Mouse (Mus musculus) limb, embryonic 12.5 days (tissue): ENCODE measurements around the gene Peli2. TPM values are rescaled to one million over a fixed set of nuclear protein-coding genes. Genes with fewer than 3 reads are reported as not detected.

Experiments
- ATAC-seq: fragments of 200-750 bp; cut with Nextera tagmentation; 2 replicates; pipeline ENCODE4 v1.8.0; 2017; ENCODE audit warnings: low read depth, moderate TSS enrichment; ENCODE audit not compliant: insufficient number of reproducible peaks, insufficient read depth, low FRiP score, low TSS enrichment
- H3K27ac ChIP-seq: fragments of 300-500 bp; sonication (generic); 2 replicates; pipeline ENCODE4 v1.5.1; 2016; ENCODE audit warnings: mild to moderate bottlenecking, moderate library complexity
- H3K27me3 ChIP-seq: fragments of 300-500 bp; sonication (generic); 2 replicates; pipeline ENCODE4 v1.6.1; 2016; ENCODE audit warnings: mild to moderate bottlenecking, moderate library complexity
- H3K36me3 ChIP-seq: fragments of 300-500 bp; sonication (generic); 2 replicates; pipeline ENCODE4 v1.6.1; 2016; ENCODE audit warnings: mild to moderate bottlenecking, moderate library complexity
- H3K4me1 ChIP-seq: fragments of 300-500 bp; sonication (generic); replicated peaks from 2 replicates; pipeline ENCODE4 v1.6.1; 2016
- H3K4me2 ChIP-seq: fragments of 300-500 bp; sonication (generic); 2 replicates; pipeline ENCODE4 v1.6.1; 2016; ENCODE audit warnings: mild to moderate bottlenecking, moderate library complexity
- H3K4me3 ChIP-seq: fragments of 300-500 bp; sonication (generic); replicated peaks from 2 replicates; pipeline ENCODE4 v1.5.1; 2016; ENCODE audit warnings: mild to moderate bottlenecking
- H3K9ac ChIP-seq: fragments of 300-500 bp; sonication (generic); replicated peaks from 2 replicates; pipeline ENCODE4 v1.6.1; 2016; ENCODE audit warnings: mild to moderate bottlenecking, moderate library complexity
- H3K9me3 ChIP-seq: fragments of 300-500 bp; sonication (generic); 2 replicates; pipeline ENCODE4 v1.6.1; 2016; ENCODE audit warnings: mild to moderate bottlenecking, moderate library complexity
- WGBS: fragments of 180-500 bp; shearing (Covaris S2); methylation state at CpG from one replicate; pipeline ENCODE4 v1.1.7; 2016; 5-methylcytosine and 5-hydroxymethylcytosine counted together
- polyA plus RNA-seq: library from polyadenylated mRNA; unstranded; fragments of >200 nt; fragmentation: Nextera tagmentation; extraction: Ambion mirVana; gene quantifications from 2 replicates; pipeline ENCODE4 v1.2.1, GENCODE M21; 2016

Gene Peli2
- polyA plus RNA-seq, 1 experiment from 2014 or later = 12.3 TPM

GRCm38 (mm10) chr14:48205044-48205443, 84.4 kb downstream of the Peli2 start:
- H3K36me3 ChIP-seq = no peaks in the 10 kb centered on the region
- no peaks in the 10 kb centered on the region for H3K27me3 ChIP-seq
- H3K27ac ChIP-seq = no peak overlapping the region
- H3K9me3 ChIP-seq = no peaks in the 10 kb centered on the region
- ATAC-seq = no peak
- no peak overlapping the region for H3K4me2 ChIP-seq
- H3K4me1 ChIP-seq = peaks cover 40% of the 10 kb centered on the region
- no peak overlapping the region for H3K4me3 ChIP-seq
- H3K9ac ChIP-seq = no peak overlapping the region
- WGBS = 61% methylated on average over 10 of the region's 10 CpGs

DNA sequence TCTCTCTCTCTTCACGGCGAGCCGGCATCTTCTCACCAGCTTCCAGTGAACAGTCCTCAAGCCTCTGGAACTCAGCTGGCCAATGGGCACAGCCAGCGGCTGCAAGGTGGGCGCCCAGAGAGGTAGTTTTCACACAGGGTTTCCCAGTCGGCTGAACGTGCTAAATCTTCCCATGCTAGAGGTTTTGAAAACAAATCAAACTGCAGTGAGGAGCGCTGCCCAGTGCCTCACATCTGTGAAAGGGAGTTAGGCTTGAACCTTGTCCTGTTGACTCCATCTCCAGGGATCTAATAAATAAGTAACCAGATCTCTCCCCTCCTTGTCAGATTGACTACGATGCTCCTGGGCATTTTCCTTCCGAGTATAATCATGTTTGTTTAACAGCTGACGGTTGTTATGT, 85.0 kb downstream of the Peli2 start:
- Histone ChIP-seq H3K9me3 (no peaks in the 10 kb centered on the region), H3K9ac (no peak overlapping the region), H3K4me1 (peaks cover 40% of the 10 kb centered on the region), H3K27me3 (no peaks in the 10 kb centered on the region), H3K36me3 (no peaks in the 10 kb centered on the region), H3K4me3 (no peak overlapping the region), H3K4me2 (no peak overlapping the region), H3K27ac (no peak overlapping the region)
- no peak for ATAC-seq
- WGBS = 40% methylated on average over 11 of the region's 11 CpGs

DNA sequence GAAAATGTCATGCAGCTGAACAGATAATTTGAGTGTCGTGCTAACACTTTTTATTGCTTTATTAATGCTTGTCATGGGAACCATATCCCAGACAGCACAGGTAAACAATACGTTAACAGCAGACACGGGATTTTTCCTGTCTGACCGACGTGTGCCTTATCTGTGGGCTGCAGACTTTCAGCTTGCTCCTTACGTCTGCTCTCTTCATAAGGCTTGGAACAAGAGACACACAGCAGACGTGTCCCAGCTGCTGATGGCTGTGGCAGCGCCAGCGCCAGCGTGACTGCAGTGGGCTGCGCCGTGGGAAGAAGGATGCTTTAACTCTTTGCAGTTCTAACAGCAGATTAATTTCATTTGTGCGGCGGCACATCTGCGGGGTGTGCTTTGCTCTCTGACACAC, 86.5 kb downstream of the Peli2 start:
- H3K9ac ChIP-seq = no peak overlapping the region
- H3K27ac ChIP-seq = 0 out of 2 replicates have a peak overlapping the region, but pooled peaks have one; percentile 17

DNA sequence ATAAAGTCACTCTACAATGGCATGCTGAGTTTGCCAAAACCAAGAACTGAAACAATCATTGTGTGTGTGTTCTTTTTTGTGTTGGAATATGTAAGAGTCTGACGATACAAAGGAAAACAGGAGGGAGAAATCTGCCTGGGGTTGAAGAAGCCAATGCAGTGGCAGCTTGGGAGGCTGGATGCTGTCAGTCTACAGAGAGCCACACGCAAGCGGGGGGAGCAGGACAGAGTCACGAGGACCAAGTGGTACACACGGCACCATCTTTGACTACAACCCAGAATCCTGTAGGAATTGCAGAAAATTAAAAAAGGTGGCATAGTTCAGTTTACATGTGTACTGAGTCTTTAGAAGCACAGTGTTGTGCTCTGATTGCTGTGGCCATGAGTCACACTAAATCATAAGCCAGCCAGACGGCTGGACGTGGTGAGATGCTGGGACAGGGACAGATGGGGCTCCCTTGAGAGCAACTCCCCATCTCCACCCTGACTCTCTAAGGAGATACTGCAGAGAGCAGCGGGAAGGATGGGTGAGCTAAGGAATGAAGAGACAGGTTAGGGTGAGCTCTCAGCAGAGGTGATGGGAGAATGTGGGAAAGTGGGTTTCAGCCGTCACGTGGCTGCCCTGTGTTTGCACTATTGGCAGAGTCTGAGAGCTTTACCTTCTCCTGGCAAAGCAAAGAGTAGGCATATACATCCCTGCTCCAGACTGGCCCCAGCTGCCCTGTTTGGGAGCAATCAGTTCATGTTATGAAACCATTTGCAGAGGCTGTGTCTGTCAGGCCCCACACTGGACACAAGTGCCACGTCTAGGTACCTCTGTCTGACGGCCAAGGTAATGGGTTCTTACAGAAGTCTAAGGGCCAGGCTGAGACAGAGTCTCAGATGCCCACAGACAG, 87.4 kb downstream of the Peli2 start:
- Histone ChIP-seq H3K27ac (no peak overlapping the region), H3K4me3 (no peak overlapping the region), H3K4me1 (peaks cover 48% of the 10 kb centered on the region), H3K9ac (no peak overlapping the region), H3K36me3 (no peaks in the 10 kb centered on the region), H3K27me3 (no peaks in the 10 kb centered on the region), H3K4me2 (no peak overlapping the region), H3K9me3 (no peaks in the 10 kb centered on the region)
- ATAC-seq = no peak
- 80% methylated on average over 12 of the region's 12 CpGs for WGBS

More for the DNA sequence above, 86.5 kb downstream of the Peli2 start:
- Histone ChIP-seq H3K4me1 (peaks cover 46% of the 10 kb centered on the region), H3K27me3 (no peaks in the 10 kb centered on the region), H3K9me3 (no peaks in the 10 kb centered on the region), H3K4me2 (peak overlapping the region; percentile 21), H3K4me3 (no peak overlapping the region), H3K36me3 (no peaks in the 10 kb centered on the region)
- ATAC-seq = no peak
- 23% methylated on average over 15 of the region's 15 CpGs for WGBS

- WGBS = 79% methylated on average over 5 of the region's 5 CpGs
- Histone ChIP-seq H3K9ac (no peak overlapping the region), H3K36me3 (no peaks in the 10 kb centered on the region), H3K4me2 (no peak overlapping the region), H3K4me1 (peaks cover 51% of the 10 kb centered on the region), H3K27ac (no peak overlapping the region), H3K4me3 (no peak overlapping the region), H3K9me3 (no peaks in the 10 kb centered on the region), H3K27me3 (no peaks in the 10 kb centered on the region)
- ATAC-seq = no peak
These were observed 88.8 kb downstream of the Peli2 start for GRCm38 (mm10) chr14:48209436-48209835.

GRCm38 (mm10) chr14:48210089-48210488, 89.5 kb downstream of the Peli2 start:
- H3K4me2 ChIP-seq = no peak overlapping the region
- no peaks in the 10 kb centered on the region for H3K9me3 ChIP-seq
- H3K36me3 ChIP-seq = no peaks in the 10 kb centered on the region
- peaks cover 48% of the 10 kb centered on the region for H3K4me1 ChIP-seq
- no peak overlapping the region for H3K4me3 ChIP-seq
- 91% methylated on average over 9 of the region's 9 CpGs for WGBS
- H3K27ac ChIP-seq = no peak overlapping the region
- H3K27me3 ChIP-seq = no peaks in the 10 kb centered on the region
- ATAC-seq = no peak
- H3K9ac ChIP-seq = no peak overlapping the region

DNA sequence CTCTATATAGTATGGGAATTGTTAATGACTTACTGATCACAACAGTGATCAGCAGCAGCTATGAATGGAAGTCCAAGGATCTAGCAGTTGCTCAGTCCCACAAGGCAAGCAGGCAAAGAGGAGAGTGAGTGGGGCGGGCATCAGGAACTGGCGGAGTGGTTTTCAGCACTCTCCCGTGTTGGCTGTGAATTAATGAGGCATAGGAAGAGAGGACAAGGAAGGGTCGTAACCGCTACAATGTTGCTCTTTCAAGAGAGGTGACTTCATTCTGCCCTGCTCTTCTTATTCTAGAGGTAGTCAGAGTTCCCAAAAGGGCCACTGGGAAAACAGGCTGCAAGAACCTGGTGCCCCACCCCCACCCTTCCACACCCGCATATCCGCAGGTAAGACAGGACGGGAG, 90.9 kb downstream of the Peli2 start:
- peaks cover 35% of the 10 kb centered on the region for H3K4me1 ChIP-seq
- no peak overlapping the region for H3K27ac ChIP-seq
- no peaks in the 10 kb centered on the region for H3K36me3 ChIP-seq
- no peak for ATAC-seq
- H3K27me3 ChIP-seq = no peaks in the 10 kb centered on the region
- no peak overlapping the region for H3K4me2 ChIP-seq
- no peak overlapping the region for H3K4me3 ChIP-seq
- WGBS = 77% methylated on average over 8 of the region's 8 CpGs
- H3K9me3 ChIP-seq = no peaks in the 10 kb centered on the region
- H3K9ac ChIP-seq = no peak overlapping the region

DNA sequence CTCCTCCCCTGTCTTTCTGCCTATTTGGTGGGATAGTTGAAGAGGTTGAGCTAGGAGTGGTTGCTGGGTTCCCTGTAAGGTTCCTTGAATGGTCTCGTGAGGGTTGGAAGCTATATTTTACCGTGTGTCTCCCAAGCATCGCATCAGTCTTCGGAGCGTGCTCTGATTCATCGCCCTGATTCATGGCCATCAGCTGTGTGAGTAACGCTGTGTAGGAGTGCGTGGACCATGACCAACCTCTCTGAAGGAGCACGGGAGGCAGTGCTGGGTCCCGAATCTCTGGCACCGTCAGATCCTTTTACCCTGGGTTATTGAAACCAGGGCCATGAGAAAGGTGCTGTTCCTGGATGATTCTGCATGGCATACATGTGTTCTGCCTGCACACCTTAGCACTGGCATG, 92.2 kb downstream of the Peli2 start:
- no peak for ATAC-seq
- Histone ChIP-seq H3K4me3 (no peak overlapping the region), H3K9ac (no peak overlapping the region), H3K4me1 (peaks cover 22% of the 10 kb centered on the region), H3K9me3 (no peaks in the 10 kb centered on the region), H3K4me2 (no peak overlapping the region), H3K36me3 (no peaks in the 10 kb centered on the region), H3K27me3 (no peaks in the 10 kb centered on the region), H3K27ac (no peak overlapping the region)
- WGBS = 91% methylated on average over 11 of the region's 11 CpGs

DNA sequence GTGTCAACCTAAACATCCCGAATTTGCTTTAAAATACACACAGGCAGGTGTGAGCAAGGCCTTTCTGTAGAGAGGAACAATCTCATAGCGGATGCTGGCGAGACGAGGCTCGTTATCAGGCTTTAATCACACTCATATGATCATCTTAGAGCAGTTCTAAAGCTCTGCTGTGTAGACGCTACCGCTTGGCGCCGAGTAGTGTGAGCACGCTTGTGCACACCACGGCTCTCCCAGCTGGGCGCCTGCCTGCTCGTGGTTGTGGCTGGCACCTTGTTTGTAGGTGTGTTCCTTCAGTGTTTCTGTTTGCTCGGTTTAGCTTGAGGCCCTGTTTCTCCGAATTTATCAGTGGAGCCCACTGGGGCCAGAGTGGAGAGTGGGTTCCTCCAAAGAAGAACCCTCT, 93.0 kb downstream of the Peli2 start:
- Histone ChIP-seq H3K36me3 (no peaks in the 10 kb centered on the region), H3K9me3 (no peaks in the 10 kb centered on the region), H3K27ac (0 out of 2 replicates have a peak overlapping the region, but pooled peaks have one; percentile 24), H3K27me3 (no peaks in the 10 kb centered on the region), H3K4me3 (no peak overlapping the region), H3K4me1 (peaks cover 20% of the 10 kb centered on the region), H3K9ac (no peak overlapping the region), H3K4me2 (no peak overlapping the region)
- WGBS = 84% methylated on average over 15 of the region's 15 CpGs
- no peak for ATAC-seq

GRCm38 (mm10) chr14:48222051-48222450, 101.4 kb downstream of the Peli2 start:
- no peak overlapping the region for H3K27ac ChIP-seq
- 84% methylated on average over 9 of the region's 9 CpGs for WGBS
- no peak overlapping the region for H3K9ac ChIP-seq
- ATAC-seq = no peak
- H3K36me3 ChIP-seq = no peaks in the 10 kb centered on the region
- H3K4me3 ChIP-seq = no peak overlapping the region
- no peaks in the 10 kb centered on the region for H3K27me3 ChIP-seq
- H3K9me3 ChIP-seq = no peaks in the 10 kb centered on the region
- peaks cover 11% of the 10 kb centered on the region; the same call in 1 of the 2 replicates for H3K4me1 ChIP-seq
- H3K4me2 ChIP-seq = no peak overlapping the region

DNA sequence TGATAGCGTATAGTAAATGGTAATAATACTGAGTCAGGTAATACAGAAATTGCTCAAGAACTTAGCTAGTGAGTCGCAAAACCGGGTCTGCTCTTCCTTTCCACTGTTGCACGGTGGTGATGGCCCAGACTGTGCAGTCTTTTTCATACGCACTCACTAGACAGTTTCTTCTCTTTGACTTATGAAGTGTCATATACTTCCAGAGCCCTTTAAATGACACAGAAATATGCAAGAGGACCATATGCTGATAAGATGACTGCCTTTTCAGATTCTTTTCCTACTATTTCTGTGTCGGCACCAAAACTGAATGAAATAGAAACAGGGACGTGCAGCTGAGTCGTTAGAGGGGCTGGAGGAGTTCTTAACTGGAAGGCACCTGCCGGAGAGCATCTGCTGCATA, 102.1 kb downstream of the Peli2 start:
- Histone ChIP-seq H3K27me3 (no peaks in the 10 kb centered on the region), H3K4me1 (peaks cover 11% of the 10 kb centered on the region; the same call in 1 of the 2 replicates)
- 86% methylated on average over 9 of the region's 9 CpGs for WGBS

More for the DNA sequence above, 102.1 kb downstream of the Peli2 start:
- Histone ChIP-seq H3K27ac (no peak overlapping the region), H3K4me2 (no peak overlapping the region), H3K36me3 (peaks cover 5% of the 10 kb centered on the region; the same call in 1 of the 2 replicates), H3K9me3 (no peaks in the 10 kb centered on the region), H3K4me3 (no peak overlapping the region), H3K9ac (no peak overlapping the region)
- no peak for ATAC-seq
